Mouse (Mus musculus) MEL-GATA-1-ER (cell line): ENCODE measurements around the gene Mks1.

Source experiments
- DNase-seq: peaks from one replicate; pipeline ENCODE4 v3.0.0-alpha.2; 2012; ENCODE audit warnings: low read depth; ENCODE audit errors: extremely low read depth

Mks1 gene

GRCm38 (mm10) chr11:87875436-87875835, 22.4 kb downstream of the Mks1 start, which contains the start of gene Epx:
TSS of gene Epx (minus strand) at chr11:87875536.
- no peak for DNase-seq

GRCm38 (mm10) chr11:87879826-87880225, 26.8 kb downstream of the Mks1 start:
- no peak for DNase-seq

GRCm38 (mm10) chr11:87881714-87882113, 28.7 kb downstream of the Mks1 start:
- DNase-seq = no peak

DNA sequence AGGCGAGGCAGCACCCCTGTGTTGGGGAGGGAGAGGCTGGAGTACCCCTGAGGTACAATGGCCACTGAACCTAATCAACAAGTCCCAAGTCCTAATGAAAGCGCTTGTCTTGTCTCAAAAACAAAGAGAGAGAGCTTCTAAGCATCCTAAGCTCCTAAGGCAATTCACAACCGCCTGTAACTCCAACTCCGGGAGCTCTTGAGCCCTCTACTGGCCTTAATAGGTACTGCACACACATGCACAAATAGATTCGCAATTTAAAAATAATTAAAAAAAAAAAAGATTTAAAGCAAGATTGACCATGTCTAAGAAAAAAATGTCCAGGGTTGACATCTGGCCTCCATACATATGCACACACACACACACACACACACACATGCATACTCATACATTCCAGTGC, 30.5 kb downstream of the Mks1 start:
- DNase-seq = peak; percentile 33

GRCm38 (mm10) chr11:87884856-87885255, 31.8 kb downstream of the Mks1 start:
- no peak for DNase-seq

DNA sequence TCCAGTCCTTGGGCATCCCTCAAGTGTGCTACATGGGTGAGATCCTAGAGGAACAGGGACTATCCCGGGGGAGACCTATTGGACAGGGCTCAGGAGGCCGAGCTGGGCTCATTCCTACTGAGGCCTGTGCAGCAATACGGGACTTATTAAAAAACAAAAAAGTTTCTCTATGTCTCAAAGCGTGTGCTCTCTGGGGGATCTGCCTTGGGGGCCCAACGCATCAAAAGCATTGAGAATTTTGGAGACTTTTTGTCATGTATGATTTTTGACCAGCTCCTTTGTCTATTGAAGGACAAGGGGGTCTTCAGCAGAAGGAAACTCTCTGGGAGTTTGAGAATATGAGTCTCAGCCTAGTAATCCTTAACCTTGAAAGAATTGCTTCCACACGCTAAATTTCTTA, 39.2 kb downstream of the Mks1 start, which contains the start of gene Olfr462:
Gene Olfr462, minus strand, starts transcription at position 101 of the 400 bp plus-strand sequence.
- DNase-seq = no peak

DNA sequence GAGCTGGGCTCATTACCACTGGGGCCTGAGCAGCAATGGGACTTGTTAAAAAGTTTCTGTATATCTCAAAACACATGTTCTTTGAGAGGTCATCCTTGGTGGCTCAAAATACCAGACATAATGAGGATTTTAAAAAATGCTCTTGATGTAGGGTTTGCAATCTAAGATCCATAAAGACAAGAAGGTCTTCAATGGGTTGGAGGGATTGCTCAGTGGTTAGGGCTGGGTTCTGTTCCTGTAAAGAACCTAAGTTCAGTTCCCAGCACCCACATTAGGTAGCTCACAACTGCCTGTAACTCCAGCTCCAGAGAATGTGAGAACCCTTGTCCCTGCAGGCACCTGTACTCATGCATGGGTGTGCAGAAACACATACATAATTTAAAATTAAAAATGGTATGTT, 44.3 kb downstream of the Mks1 start, which contains the start of gene Olfr463:
Gene Olfr463, minus strand, starts transcription at position 101 of the 400 bp plus-strand sequence.
- DNase-seq = no peak

DNA sequence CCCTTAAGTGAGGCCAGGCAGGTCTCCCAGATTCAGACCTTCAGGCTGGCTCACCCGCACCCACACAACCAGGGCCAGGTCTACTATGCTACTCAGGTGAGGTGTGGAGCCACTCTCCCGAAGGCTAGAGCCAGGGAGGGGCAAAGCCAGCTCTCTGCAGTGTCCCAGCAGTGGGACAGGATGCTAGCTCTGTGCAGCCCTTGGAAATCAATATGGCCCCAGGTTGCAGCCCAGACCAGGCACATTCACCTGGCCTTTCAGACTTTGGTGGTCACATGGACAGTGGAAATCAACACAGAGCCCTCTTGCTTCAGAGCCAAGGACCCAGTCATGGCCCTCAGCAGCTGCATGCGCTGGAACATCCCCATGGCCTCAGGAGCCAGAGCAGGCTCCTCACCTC, 51.3 kb downstream of the Mks1 start:
- DNase-seq = no peak
